11 mouse cellular contexts compared by ENCODE assay signal in the genomic region with DNA sequence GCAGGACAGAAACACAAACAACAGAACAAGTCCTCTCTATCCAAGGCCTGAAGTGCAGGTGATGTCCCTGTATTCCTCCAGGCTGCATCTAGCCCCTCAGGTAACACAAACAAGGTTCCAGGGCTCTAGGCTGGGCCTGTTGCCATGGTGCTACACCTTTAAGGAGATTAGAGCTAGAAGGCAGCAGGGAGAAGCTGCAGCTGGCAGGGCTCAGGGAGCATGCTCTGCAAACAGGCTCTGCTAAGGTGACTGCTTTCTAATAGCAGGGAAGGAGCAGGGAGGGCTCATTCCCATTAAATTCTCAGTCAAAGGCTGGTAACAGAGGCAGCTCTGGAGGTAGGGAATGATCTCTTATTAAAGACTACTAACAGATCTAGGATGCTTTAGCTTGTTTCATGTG.
DNase-seq lines count a peak whose midpoint lies in the region; ATAC-seq and TF ChIP-seq lines count a peak whose summit lies in the region.
"Had no signal": no experiment of that assay in that cellular context is flagged by ENCODE, and none has a peak within 500 bp of the region (broad histone marks: within the 10 kb centered on the region; RNA-seq: fewer than 3 reads in every experiment).

No protein-coding gene starts in this region.

- no peaks in the 10 kb centered on the region for H3K9me3 ChIP-seq in forebrain, embryonic 12.5 days
- no peaks in the 10 kb centered on the region for H3K9me3 ChIP-seq in forebrain, embryonic 16.5 days (ENCODE audit: control insufficient read depth, low read length)
- H3K9me3 ChIP-seq in neural tube, embryonic 14.5 days (ENCODE audit: control insufficient read depth, low read length): no peaks in the 10 kb centered on the region
- no peaks in the 10 kb centered on the region for H3K9me3 ChIP-seq in hindbrain, embryonic 14.5 days (ENCODE audit: control insufficient read depth, low read length)
- H3K9me3 ChIP-seq in stomach, embryonic 15.5 days: no peaks in the 10 kb centered on the region
- H3K9me3 ChIP-seq: limb, embryonic 12.5 days had no signal

- no peak for TF ChIP-seq POLR2A in lung, adult 2 months (IDR thresholded peaks at IDR 0.05; ENCODE audit: borderline replicate concordance, extremely low read depth, low read depth, low read length)

- no peak overlapping the region; the same call in 1 of the 2 replicates for H3K9ac ChIP-seq in forebrain, embryonic 12.5 days
- no peak overlapping the region for H3K9ac ChIP-seq in forebrain, embryonic 16.5 days (replicated peaks; ENCODE audit: low read depth, low read length)
- H3K9ac ChIP-seq in neural tube, embryonic 14.5 days (replicated peaks; ENCODE audit: low read depth, low read length): no peak overlapping the region
- peak overlapping the region; percentile 40; the same call in 1 of the 2 replicates for H3K9ac ChIP-seq in hindbrain, embryonic 14.5 days
- H3K9ac ChIP-seq in stomach, embryonic 15.5 days: no peak overlapping the region
- H3K9ac ChIP-seq: limb, embryonic 12.5 days had no signal

- H3K4me2 ChIP-seq in forebrain, embryonic 12.5 days: no peak overlapping the region
- no peak overlapping the region for H3K4me2 ChIP-seq in forebrain, embryonic 16.5 days (ENCODE audit: low read length)
- H3K4me2 ChIP-seq in neural tube, embryonic 14.5 days (ENCODE audit: low read depth, low read length): no peak overlapping the region
- no peak overlapping the region for H3K4me2 ChIP-seq in hindbrain, embryonic 14.5 days (replicated peaks)
- no peak overlapping the region for H3K4me2 ChIP-seq in stomach, embryonic 15.5 days
- H3K4me2 ChIP-seq: limb, embryonic 12.5 days had no signal

- DNase-seq in neural tube, embryonic 10.5 days (ENCODE audit: extremely low spot score, low spot score): no peak
- DNase-seq in hindbrain, embryonic 14.5 days (ENCODE audit: low spot score): no peak
- no peak for DNase-seq in lung, adult 2 months
- DNase-seq in thymus, postnatal 14 days: no peak
- DNase-seq: right cerebral cortex, postnatal 14 days; thymus, postnatal 25 days had no signal

- no peak overlapping the region for H3K4me3 ChIP-seq in forebrain, embryonic 12.5 days (replicated peaks)
- no peak overlapping the region for H3K4me3 ChIP-seq in forebrain, embryonic 16.5 days (replicated peaks; ENCODE audit: low read length)
- H3K4me3 ChIP-seq in neural tube, embryonic 14.5 days (ENCODE audit: low read depth, low read length): no peak overlapping the region
- H3K4me3 ChIP-seq in hindbrain, embryonic 14.5 days (replicated peaks; ENCODE audit: low read length): no peak overlapping the region
- H3K4me3 ChIP-seq in stomach, embryonic 15.5 days (replicated peaks): no peak overlapping the region
- no peak overlapping the region for H3K4me3 ChIP-seq in lung, adult 2 months (replicated peaks; ENCODE audit: extremely low read depth, low read depth, low read length)
- H3K4me3 ChIP-seq: limb, embryonic 12.5 days had no signal

- H3K27me3 ChIP-seq in forebrain, embryonic 12.5 days: no peaks in the 10 kb centered on the region
- H3K27me3 ChIP-seq in forebrain, embryonic 16.5 days (replicated peaks; ENCODE audit: control insufficient read depth, insufficient read depth, low read length): no peaks in the 10 kb centered on the region
- H3K27me3 ChIP-seq in neural tube, embryonic 14.5 days (ENCODE audit: control insufficient read depth, insufficient read depth, low read length): no peaks in the 10 kb centered on the region
- no peaks in the 10 kb centered on the region for H3K27me3 ChIP-seq in hindbrain, embryonic 14.5 days (ENCODE audit: control insufficient read depth, insufficient read depth, low read length)
- H3K27me3 ChIP-seq in stomach, embryonic 15.5 days (replicated peaks): no peaks in the 10 kb centered on the region
- H3K27me3 ChIP-seq: limb, embryonic 12.5 days had no signal

- 0 out of 2 replicates have a peak overlapping the region, but pooled peaks have one; percentile 2 for H3K27ac ChIP-seq in forebrain, embryonic 12.5 days
- no peak overlapping the region for H3K27ac ChIP-seq in forebrain, embryonic 16.5 days (ENCODE audit: low read length)
- H3K27ac ChIP-seq in neural tube, embryonic 14.5 days (ENCODE audit: low read depth, low read length): peak overlapping the region; percentile 29; the same call in 1 of the 2 replicates
- peak overlapping the region; percentile 67 for H3K27ac ChIP-seq in hindbrain, embryonic 14.5 days
- H3K27ac ChIP-seq in stomach, embryonic 15.5 days: no peak overlapping the region
- H3K27ac ChIP-seq: limb, embryonic 12.5 days had no signal

- TF ChIP-seq CTCF in lung, adult 2 months (IDR thresholded peaks at IDR 0.05; ENCODE audit: insufficient read depth, low read length): no peak

- ATAC-seq in forebrain, embryonic 12.5 days (ENCODE audit: low FRiP score): peak; percentile 58
- ATAC-seq in forebrain, embryonic 16.5 days: no peak
- peak; percentile 31; the same call in 1 of the 2 replicates for ATAC-seq in neural tube, embryonic 14.5 days (ENCODE audit: low read depth)
- 0 out of 2 replicates have a peak, but pooled peaks have one; percentile 21 for ATAC-seq in hindbrain, embryonic 14.5 days (ENCODE audit: low FRiP score)
- peak; percentile 39; the same call in 1 of the 2 replicates for ATAC-seq in stomach, embryonic 15.5 days (ENCODE audit: insufficient read depth, low FRiP score, low read depth)

- peaks cover 31% of the 10 kb centered on the region for H3K4me1 ChIP-seq in forebrain, embryonic 12.5 days
- peaks cover 6% of the 10 kb centered on the region; the same call in 1 of the 2 replicates for H3K4me1 ChIP-seq in forebrain, embryonic 16.5 days (replicated peaks; ENCODE audit: control insufficient read depth, insufficient read depth, low read length)
- 0 out of 2 replicates have a peak, but pooled peaks cover 4% of the 10 kb centered on the region for H3K4me1 ChIP-seq in neural tube, embryonic 14.5 days (ENCODE audit: control insufficient read depth, insufficient read depth, low read length)
- H3K4me1 ChIP-seq in hindbrain, embryonic 14.5 days (replicated peaks; ENCODE audit: control insufficient read depth, insufficient read depth, low read length): peaks cover 16% of the 10 kb centered on the region
- H3K4me1 ChIP-seq in stomach, embryonic 15.5 days: no peaks in the 10 kb centered on the region
- H3K4me1 ChIP-seq in lung, adult 2 months (ENCODE audit: control insufficient read depth, insufficient read depth, low read length): peaks cover 5% of the 10 kb centered on the region

- no peaks in the 10 kb centered on the region for H3K36me3 ChIP-seq in forebrain, embryonic 12.5 days (replicated peaks)
- H3K36me3 ChIP-seq in forebrain, embryonic 16.5 days (ENCODE audit: control insufficient read depth, insufficient read depth): no peaks in the 10 kb centered on the region
- H3K36me3 ChIP-seq in neural tube, embryonic 14.5 days (ENCODE audit: control insufficient read depth, insufficient read depth, low read length): no peaks in the 10 kb centered on the region
- 0 out of 2 replicates have a peak, but pooled peaks cover 6% of the 10 kb centered on the region for H3K36me3 ChIP-seq in hindbrain, embryonic 14.5 days (replicated peaks; ENCODE audit: control insufficient read depth, insufficient read depth)
- H3K36me3 ChIP-seq in stomach, embryonic 15.5 days: no peaks in the 10 kb centered on the region
- H3K36me3 ChIP-seq: limb, embryonic 12.5 days had no signal

Comparison
In these comparisons a context has a peak if more than half of its experiments do, and no peak if none do; other contexts are left out.
1. H3K27ac ChIP-seq: peak in forebrain, embryonic 12.5 days (single experiment), neural tube, embryonic 14.5 days (single experiment) and hindbrain, embryonic 14.5 days (single experiment); none in forebrain, embryonic 16.5 days (single experiment) and stomach, embryonic 15.5 days (single experiment).